Mouse (Mus musculus): Measurements from ENCODE around the gene Ino80b.

DNA sequence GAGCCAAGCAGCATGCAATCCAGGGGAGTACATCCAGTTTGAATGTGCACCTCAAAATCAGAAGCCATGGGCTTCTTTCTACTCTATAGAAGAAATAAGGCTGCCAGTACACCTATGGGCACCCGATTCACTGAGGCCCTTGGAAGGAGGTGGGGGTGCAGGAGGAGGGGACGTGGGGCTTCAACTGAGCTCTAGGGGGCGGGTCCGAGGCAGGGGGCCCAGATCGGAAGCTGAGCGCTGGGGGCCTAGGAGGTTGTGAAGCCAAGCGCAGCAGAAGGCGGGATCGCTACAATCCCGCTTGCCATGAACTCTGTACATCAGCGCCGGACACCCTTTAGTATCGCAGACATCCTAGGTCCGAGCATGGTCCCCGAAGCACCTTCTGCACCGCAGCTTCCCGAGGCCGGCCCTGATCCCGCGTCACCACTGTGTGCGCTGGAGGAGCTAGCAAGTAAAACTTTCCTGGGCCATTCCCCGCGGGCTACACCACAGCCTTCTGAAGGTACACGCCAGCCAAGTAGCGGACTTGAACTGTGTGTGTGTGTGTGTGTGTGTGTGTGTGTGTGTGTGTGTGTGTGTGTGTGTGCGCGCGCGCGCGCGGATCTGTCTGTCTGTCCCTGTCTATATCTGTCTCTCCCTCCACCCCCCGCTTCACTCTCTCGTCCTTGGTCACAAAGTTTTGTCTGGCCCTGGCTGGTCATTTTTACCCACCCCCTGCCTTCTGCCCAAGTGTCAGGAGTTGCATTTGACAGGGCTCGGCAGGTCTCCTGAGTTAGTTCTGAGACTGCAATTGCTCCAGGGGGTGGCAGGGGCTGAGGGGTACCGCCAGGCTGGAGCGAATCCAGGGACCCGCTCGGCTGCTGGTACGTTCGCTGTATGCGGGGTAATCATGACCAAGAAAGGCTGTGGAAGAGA, 38.9 kb downstream of the Ino80b start, which contains the start of gene Lbx2:
- TF ChIP-seq GATA1 (IDR thresholded peaks at IDR 0.05; ENCODE audit: low read length) = no peak
- no peak for TF ChIP-seq TAL1 (IDR thresholded peaks at IDR 0.05; ENCODE audit: low read length)

All from erythroblast, embryonic 14.5 days (primary cell).